24 mouse cellular contexts compared by ENCODE assay signal in genomic region chr1:114152855-114153254, GRCm38 (mm10).
DNase-seq lines count a peak whose midpoint lies in the region; ATAC-seq and TF ChIP-seq lines count a peak whose summit lies in the region.
"Had no signal": no experiment of that assay in that cellular context is flagged by ENCODE, and none has a peak within 500 bp of the region (broad histone marks: within the 10 kb centered on the region; RNA-seq: fewer than 3 reads in every experiment).

No protein-coding gene starts in this region.

- no peaks in the 10 kb centered on the region for H3K27me3 ChIP-seq in kidney, adult 2 months (replicated peaks; ENCODE audit: control insufficient read depth, insufficient read depth, low read length)
- no peaks in the 10 kb centered on the region for H3K27me3 ChIP-seq in kidney, postnatal 0 days (ENCODE audit: insufficient read depth, low read length)
- H3K27me3 ChIP-seq in intestine, postnatal 0 days (replicated peaks; ENCODE audit: control insufficient read depth, insufficient read depth, low read length) = no peaks in the 10 kb centered on the region
- H3K27me3 ChIP-seq: CH12.LX; embryonic facial prominence, embryonic 12.5 days; forebrain, embryonic 13.5 days; Patski had no signal

- H3K4me2 ChIP-seq in kidney, postnatal 0 days (ENCODE audit: low read length) = no peak overlapping the region
- no peak overlapping the region for H3K4me2 ChIP-seq in intestine, postnatal 0 days (replicated peaks; ENCODE audit: low read depth)
- H3K4me2 ChIP-seq: embryonic facial prominence, embryonic 12.5 days; forebrain, embryonic 13.5 days had no signal

- no peak overlapping the region for H3K27ac ChIP-seq in kidney, adult 2 months (ENCODE audit: insufficient read depth, low read depth, low read length)
- H3K27ac ChIP-seq in kidney, postnatal 0 days = no peak overlapping the region
- H3K27ac ChIP-seq in intestine, postnatal 0 days (ENCODE audit: low read depth, low read length) = no peak overlapping the region
- H3K27ac ChIP-seq: embryonic facial prominence, embryonic 10.5 days; embryonic facial prominence, embryonic 12.5 days; forebrain, embryonic 13.5 days had no signal

- H3K9me3 ChIP-seq in kidney, postnatal 0 days (replicated peaks; ENCODE audit: low read length) = no peaks in the 10 kb centered on the region
- no peaks in the 10 kb centered on the region for H3K9me3 ChIP-seq in intestine, postnatal 0 days (ENCODE audit: control insufficient read depth)
- H3K9me3 ChIP-seq: embryonic facial prominence, embryonic 10.5 days; embryonic facial prominence, embryonic 12.5 days; forebrain, embryonic 13.5 days had no signal

- ATAC-seq in kidney, postnatal 0 days (replicated peaks; ENCODE audit: low FRiP score, low read depth) = no peak
- ATAC-seq in intestine, postnatal 0 days = peak; percentile 90
- ATAC-seq in inflammation-experienced regulatory T-cells, adult 6 months = no peak
- ATAC-seq: activated CD4-positive, CD25-positive, alpha-beta regulatory T cell, adult 4 months; CD4-positive, CD25-positive, alpha-beta regulatory T cell, adult 4 months; forebrain, embryonic 13.5 days; Patski had no signal

- no peak for TF ChIP-seq POLR2A in kidney, adult 2 months (IDR thresholded peaks at IDR 0.05; ENCODE audit: low read depth, low read length)

- no peaks in the 10 kb centered on the region for H3K36me3 ChIP-seq in kidney, adult 2 months (ENCODE audit: control insufficient read depth, insufficient read depth, low read length)
- no peaks in the 10 kb centered on the region for H3K36me3 ChIP-seq in kidney, postnatal 0 days (ENCODE audit: insufficient read depth, low read length)
- no peaks in the 10 kb centered on the region for H3K36me3 ChIP-seq in intestine, postnatal 0 days (ENCODE audit: control insufficient read depth, insufficient read depth)
- H3K36me3 ChIP-seq: embryonic facial prominence, embryonic 10.5 days; embryonic facial prominence, embryonic 12.5 days; G1E had no signal

- peak; percentile 23 for DNase-seq in kidney, adult 2 months
- no peak for DNase-seq in kidney, postnatal 36 days
- peak; percentile 2 for DNase-seq in kidney, postnatal 0 days (ENCODE audit: low spot score)
- no peak for DNase-seq in kidney, adult 11 months
- no peak for DNase-seq in left cerebral cortex, adult 9 months (ENCODE audit: low spot score in 2 of 2)
- DNase-seq: adrenal gland, adult 8-10 months; adrenal gland, postnatal 14 days; adrenal gland, postnatal 36 days; B cell, adult 2 months; cerebellum, adult 11-12 months; cerebellum, adult 2 months; cerebellum, adult 9-10 months; cerebellum, postnatal 10 days; cerebellum, postnatal 25 days had no signal

- no peak for TF ChIP-seq CTCF in kidney, adult 2 months (conservative IDR thresholded peaks at IDR 0.05; ENCODE audit: insufficient read depth, insufficient read length, low read depth, low read length)
- no peak for TF ChIP-seq CTCF in kidney, postnatal 0 days (IDR thresholded peaks at IDR 0.05; ENCODE audit: low read depth)
- no peak for TF ChIP-seq CTCF in intestine, postnatal 0 days (IDR thresholded peaks at IDR 0.05; ENCODE audit: low read depth)

- no peaks in the 10 kb centered on the region for H3K4me1 ChIP-seq in kidney, adult 2 months (ENCODE audit: control insufficient read depth, insufficient read depth, low read length)
- no peaks in the 10 kb centered on the region for H3K4me1 ChIP-seq in kidney, postnatal 0 days (replicated peaks; ENCODE audit: insufficient read depth, low read length)
- no peaks in the 10 kb centered on the region for H3K4me1 ChIP-seq in intestine, postnatal 0 days (replicated peaks; ENCODE audit: control insufficient read depth, insufficient read depth, low read length)
- H3K4me1 ChIP-seq: embryonic facial prominence, embryonic 10.5 days; embryonic facial prominence, embryonic 12.5 days; forebrain, embryonic 13.5 days had no signal

- no peak overlapping the region for H3K9ac ChIP-seq in kidney, postnatal 0 days (ENCODE audit: low read depth, low read length)
- no peak overlapping the region for H3K9ac ChIP-seq in intestine, postnatal 0 days (ENCODE audit: low read depth, low read length)
- H3K9ac ChIP-seq: embryonic facial prominence, embryonic 12.5 days; forebrain, embryonic 13.5 days had no signal

- H3K4me3 ChIP-seq in kidney, adult 2 months (ENCODE audit: insufficient read depth, low read depth, low read length) = no peak overlapping the region
- no peak overlapping the region for H3K4me3 ChIP-seq in kidney, postnatal 0 days (replicated peaks; ENCODE audit: low read depth, low read length)
- no peak overlapping the region for H3K4me3 ChIP-seq in intestine, postnatal 0 days (ENCODE audit: low read depth, low read length)
- H3K4me3 ChIP-seq: embryonic facial prominence, embryonic 10.5 days; embryonic facial prominence, embryonic 12.5 days; forebrain, embryonic 13.5 days had no signal

Comparison
In these comparisons a context has a peak if more than half of its experiments do, and no peak if none do; other contexts are left out.
1. DNase-seq: peak in kidney, adult 2 months (single experiment) and kidney, postnatal 0 days (single experiment); none in kidney, postnatal 36 days (0 of 2), kidney, adult 11 months (single experiment) and left cerebral cortex, adult 9 months (0 of 2).